Mouse (Mus musculus): ENCODE measurements around the gene Tmprss2.

DNA sequence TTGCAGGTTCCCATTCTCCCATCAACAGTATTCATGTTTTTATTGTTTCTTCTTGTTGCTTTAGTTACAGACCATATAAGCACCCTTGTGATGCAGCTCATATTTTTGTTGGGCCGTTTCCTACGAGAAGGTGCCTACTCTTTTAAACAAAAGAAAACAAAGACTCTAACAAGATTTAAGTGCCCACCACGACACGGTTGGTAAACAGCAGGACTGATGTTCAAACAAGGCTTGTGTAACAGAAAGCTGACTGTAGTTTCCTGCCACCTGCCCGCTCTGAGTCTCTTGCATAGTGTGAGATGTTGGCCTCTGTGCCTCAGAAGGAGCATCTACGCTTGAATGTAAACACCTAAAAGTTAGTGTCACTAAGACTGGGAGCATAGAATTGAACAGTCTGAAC is 47.5 kb upstream of the Tmprss2 start:
- TF ChIP-seq CTCF (conservative IDR thresholded peaks at IDR 0.05; ENCODE audit: insufficient read depth, insufficient read length, low read depth, low read length) (no peak), POLR2A (IDR thresholded peaks at IDR 0.05; ENCODE audit: low read depth, low read length) (no peak)

Measured in kidney, adult 2 months (tissue).